Mouse (Mus musculus) limb, embryonic 15.5 days (tissue): ENCODE data around the gene Mrs2. TPM values are rescaled to one million over a fixed set of nuclear protein-coding genes. Genes with fewer than 3 reads are reported as not detected.
"Not testable (repeated sequence)": the region's sequence is repeated elsewhere in the genome, so short reads cannot be mapped to it uniquely, and the experiment has no call there.

Source experiments
- ATAC-seq: fragments of 200-750 bp; cut with Nextera tagmentation; 2 replicates; pipeline ENCODE4 v1.8.0; 2017; ENCODE audit warnings: low read depth, moderate TSS enrichment; ENCODE audit not compliant: insufficient number of reproducible peaks, low FRiP score, low TSS enrichment
- H3K27ac ChIP-seq: fragments of 300-500 bp; sonication (generic); 2 replicates; pipeline ENCODE4 v1.5.1; 2015; ENCODE audit warnings: moderate library complexity, mild to moderate bottlenecking, inconsistent platforms
- H3K27me3 ChIP-seq: fragments of 300-500 bp; sonication (generic); 2 replicates; pipeline ENCODE4 v1.6.1; 2015; ENCODE audit warnings: inconsistent platforms
- H3K36me3 ChIP-seq: fragments of 300-500 bp; sonication (generic); 2 replicates; pipeline ENCODE4 v1.6.1; 2015; ENCODE audit warnings: inconsistent platforms
- H3K4me1 ChIP-seq: fragments of 300-500 bp; sonication (generic); 2 replicates; pipeline ENCODE4 v1.6.1; 2015; ENCODE audit warnings: inconsistent platforms
- H3K4me2 ChIP-seq: fragments of 300-500 bp; sonication (generic); 2 replicates; pipeline ENCODE4 v1.6.1; 2015; ENCODE audit warnings: mild to moderate bottlenecking, inconsistent platforms
- H3K4me3 ChIP-seq: fragments of 300-500 bp; sonication (generic); 2 replicates; pipeline ENCODE4 v1.5.1; 2015; ENCODE audit warnings: mild to moderate bottlenecking, inconsistent platforms
- H3K9ac ChIP-seq: fragments of 300-500 bp; sonication (generic); 2 replicates; pipeline ENCODE4 v1.6.1; 2015; ENCODE audit warnings: inconsistent platforms
- H3K9me3 ChIP-seq: fragments of 300-500 bp; sonication (generic); 2 replicates; pipeline ENCODE4 v1.6.1; 2016; ENCODE audit warnings: inconsistent platforms
- WGBS: fragments of 180-500 bp; shearing (Covaris S2); methylation state at CpG from one replicate; pipeline ENCODE4 v1.1.7; 2015; 5-methylcytosine and 5-hydroxymethylcytosine counted together
- polyA plus RNA-seq: library from polyadenylated mRNA; unstranded; fragments of >200 nt; fragmentation: Nextera tagmentation; extraction: Ambion mirVana; gene quantifications from 2 replicates; pipeline ENCODE4 v1.2.1, GENCODE M21; 2015

Gene Mrs2
- polyA plus RNA-seq, 1 experiment from 2014 or later, result 12.9 TPM

DNA sequence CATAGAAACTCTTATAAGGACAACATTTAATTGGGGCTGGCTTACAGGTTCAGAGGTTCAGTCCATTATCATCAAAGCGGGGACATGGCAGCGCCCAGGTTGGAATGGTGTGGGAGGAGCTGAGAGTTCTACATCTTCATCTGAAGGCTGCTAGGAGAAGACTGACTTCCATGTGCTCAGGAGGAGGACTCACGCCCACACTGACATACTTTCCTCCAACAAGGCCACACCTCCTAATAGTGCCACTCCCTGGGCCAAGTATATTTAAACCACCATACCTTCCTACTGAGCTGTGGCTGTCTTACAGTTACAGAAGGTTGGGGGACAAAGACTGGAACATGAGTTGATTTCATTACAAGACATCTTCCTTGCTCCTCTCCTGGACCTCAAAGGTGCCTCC is 48.4 kb downstream of the Mrs2 start:
- not testable (repeated sequence) for ATAC-seq, H3K27me3 ChIP-seq, H3K4me2 ChIP-seq, H3K4me3 ChIP-seq, H3K36me3 ChIP-seq, H3K9me3 ChIP-seq, H3K27ac ChIP-seq, H3K4me1 ChIP-seq, H3K9ac ChIP-seq
- WGBS, result 80% methylated on average over 3 of the region's 3 CpGs

DNA sequence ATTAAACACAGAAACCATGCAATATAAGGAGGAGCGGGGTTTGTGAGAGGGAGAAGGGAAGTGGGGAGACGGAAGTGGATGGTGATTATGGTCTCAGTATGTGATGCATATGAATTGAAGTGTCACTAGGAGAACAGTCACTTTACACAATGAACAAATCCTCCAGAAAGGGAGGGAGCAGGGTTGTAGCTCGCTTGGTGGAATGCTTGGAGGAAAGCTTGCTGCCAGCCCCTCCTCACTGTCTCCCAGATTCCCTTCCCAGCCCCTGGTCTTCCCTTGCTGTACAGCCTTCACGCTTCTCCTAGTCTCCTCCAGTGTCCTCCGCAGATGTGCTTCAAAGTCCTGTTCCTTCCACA is 54.4 kb downstream of the Mrs2 start:
- Histone ChIP-seq H3K4me3 (peak overlapping the region; percentile 29), H3K27ac (no peak overlapping the region), H3K9ac (no peak overlapping the region), H3K4me2 (peak overlapping the region; percentile 52), H3K4me1 (peaks cover 9% of the 10 kb centered on the region; the same call in 1 of the 2 replicates), H3K27me3 (no peaks in the 10 kb centered on the region), H3K36me3 (no peaks in the 10 kb centered on the region), H3K9me3 (no peaks in the 10 kb centered on the region)
- no peak for ATAC-seq
- WGBS, result 27% methylated on average over 5 of the region's 5 CpGs

DNA sequence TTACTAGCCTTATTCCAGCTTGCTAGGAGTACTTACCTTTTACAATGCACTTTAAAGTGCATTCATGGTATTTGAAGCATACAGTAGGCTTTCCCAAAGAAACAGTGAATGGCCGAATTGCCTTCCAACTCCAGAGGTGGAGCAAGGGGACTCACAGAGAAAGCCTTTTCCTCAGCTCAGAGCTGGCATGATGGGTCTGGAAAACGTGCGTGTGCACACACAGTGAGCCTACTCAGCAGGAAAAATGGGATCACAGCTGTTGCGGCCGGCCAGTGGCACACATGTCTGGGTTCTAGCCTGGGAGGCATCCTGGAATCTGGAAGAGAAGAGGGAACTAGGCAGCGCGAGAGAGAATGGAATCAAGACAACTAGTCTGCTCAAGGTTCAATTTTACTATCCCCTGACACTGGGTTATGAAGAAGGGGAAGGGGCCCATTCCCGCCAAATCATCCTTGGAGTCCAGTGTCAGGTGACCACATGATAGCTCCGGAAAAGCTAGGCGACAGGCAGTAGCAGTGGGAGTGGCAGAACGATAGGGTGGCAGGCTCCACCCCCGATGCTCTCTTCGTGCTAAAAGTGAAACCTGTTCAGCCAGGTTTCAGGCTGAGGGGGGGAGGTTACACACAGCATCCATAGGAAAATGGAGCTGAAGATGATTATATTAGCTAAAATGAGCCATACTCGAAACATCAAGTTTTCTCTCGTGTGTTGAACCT is 54.9 kb downstream of the Mrs2 start:
- H3K27me3 ChIP-seq, result no peaks in the 10 kb centered on the region
- peak overlapping the region; percentile 29 for H3K4me3 ChIP-seq
- peak overlapping the region; percentile 52 for H3K4me2 ChIP-seq
- H3K9me3 ChIP-seq, result no peaks in the 10 kb centered on the region
- no peaks in the 10 kb centered on the region for H3K36me3 ChIP-seq
- no peak overlapping the region for H3K9ac ChIP-seq
- no peak overlapping the region for H3K27ac ChIP-seq
- no peak for ATAC-seq
- H3K4me1 ChIP-seq, result peaks cover 9% of the 10 kb centered on the region; the same call in 1 of the 2 replicates
- WGBS, result 11% methylated on average over 15 of the region's 15 CpGs

DNA sequence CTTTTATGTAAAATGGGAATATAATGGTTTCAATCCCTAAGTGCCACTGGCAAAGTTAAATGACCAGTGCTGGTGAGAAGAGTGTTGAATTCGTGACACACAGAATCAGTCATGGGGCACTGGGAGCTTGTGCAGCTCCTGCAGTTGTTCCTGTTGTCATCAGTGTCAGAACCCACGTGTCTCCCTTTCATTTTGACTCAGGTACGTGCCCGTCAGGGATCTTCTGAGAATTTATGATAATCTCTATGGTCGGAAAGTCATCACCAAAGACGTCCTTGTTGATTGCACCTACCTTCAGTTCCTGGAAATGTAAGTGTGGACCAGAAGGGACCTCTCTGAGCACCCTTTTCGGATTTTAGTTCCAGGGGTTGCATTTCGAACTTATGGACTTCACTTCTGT is 58.1 kb downstream of the Mrs2 start:
- no peak overlapping the region for H3K27ac ChIP-seq
- H3K4me2 ChIP-seq, result no peak overlapping the region
- ATAC-seq, result no peak
- H3K4me1 ChIP-seq, result peaks cover 9% of the 10 kb centered on the region; the same call in 1 of the 2 replicates
- H3K4me3 ChIP-seq, result no peak overlapping the region
- H3K27me3 ChIP-seq, result no peaks in the 10 kb centered on the region
- H3K9me3 ChIP-seq, result no peaks in the 10 kb centered on the region
- H3K9ac ChIP-seq, result no peak overlapping the region
- WGBS, result 83% methylated on average over 8 of the region's 8 CpGs
- H3K36me3 ChIP-seq, result no peaks in the 10 kb centered on the region

DNA sequence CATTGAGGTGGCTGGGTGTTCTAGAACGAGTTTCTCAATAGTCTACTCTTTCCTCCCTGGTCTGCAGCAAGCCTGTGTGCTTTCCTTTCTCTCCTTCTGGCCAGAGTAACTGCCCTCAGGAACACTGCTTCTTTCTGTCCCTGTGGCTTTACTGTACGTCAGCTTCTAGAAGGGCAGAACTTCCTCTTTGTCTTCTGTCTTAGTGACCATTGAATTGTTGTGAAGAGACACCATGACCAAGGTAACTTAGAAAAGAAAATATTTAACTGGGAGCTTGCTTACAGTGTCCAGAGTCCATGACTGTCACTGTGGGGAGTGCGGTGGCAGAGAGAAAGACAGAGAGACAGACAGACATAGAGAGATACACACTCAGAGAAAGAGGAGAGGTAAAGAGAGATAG is 60.1 kb downstream of the Mrs2 start:
- no peak overlapping the region for H3K9ac ChIP-seq
- no peak for ATAC-seq
- no peak overlapping the region for H3K4me2 ChIP-seq
- no peak overlapping the region for H3K27ac ChIP-seq
- peaks cover under 1% of the 10 kb centered on the region; the same call in 1 of the 2 replicates for H3K4me1 ChIP-seq
- H3K4me3 ChIP-seq, result no peak overlapping the region
- no peaks in the 10 kb centered on the region for H3K36me3 ChIP-seq
- H3K27me3 ChIP-seq, result no peaks in the 10 kb centered on the region; the same call in 1 of the 2 replicates
- WGBS, result 77% methylated on average over 3 of the region's 3 CpGs
- no peaks in the 10 kb centered on the region for H3K9me3 ChIP-seq

DNA sequence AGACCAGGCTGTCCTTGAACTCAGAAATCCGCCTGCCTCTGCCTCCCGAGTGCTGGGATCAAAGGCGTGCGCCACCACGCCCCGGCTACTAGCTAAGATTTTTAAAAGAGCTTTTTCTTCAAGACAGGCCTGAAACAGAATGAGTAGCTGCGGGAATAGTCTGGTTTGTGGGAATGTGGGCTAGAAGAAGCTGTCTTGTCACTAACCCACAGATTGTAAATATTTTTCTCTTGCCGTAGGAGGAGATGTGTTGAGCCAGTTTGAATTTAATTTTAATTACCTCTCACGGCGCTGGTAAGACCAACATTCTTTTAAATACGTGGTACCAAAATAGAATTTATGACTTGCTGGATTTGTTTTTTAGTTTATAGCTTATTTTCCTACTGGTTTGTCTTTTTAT is 61.5 kb downstream of the Mrs2 start:
- Histone ChIP-seq H3K36me3 (no peaks in the 10 kb centered on the region), H3K4me1 (no peaks in the 10 kb centered on the region), H3K27me3 (no peaks in the 10 kb centered on the region; the same call in 1 of the 2 replicates), H3K9ac (no peak overlapping the region), H3K4me2 (no peak overlapping the region), H3K9me3 (no peaks in the 10 kb centered on the region), H3K27ac (no peak overlapping the region), H3K4me3 (no peak overlapping the region)
- 70% methylated on average over 11 of the region's 11 CpGs for WGBS
- ATAC-seq, result no peak

DNA sequence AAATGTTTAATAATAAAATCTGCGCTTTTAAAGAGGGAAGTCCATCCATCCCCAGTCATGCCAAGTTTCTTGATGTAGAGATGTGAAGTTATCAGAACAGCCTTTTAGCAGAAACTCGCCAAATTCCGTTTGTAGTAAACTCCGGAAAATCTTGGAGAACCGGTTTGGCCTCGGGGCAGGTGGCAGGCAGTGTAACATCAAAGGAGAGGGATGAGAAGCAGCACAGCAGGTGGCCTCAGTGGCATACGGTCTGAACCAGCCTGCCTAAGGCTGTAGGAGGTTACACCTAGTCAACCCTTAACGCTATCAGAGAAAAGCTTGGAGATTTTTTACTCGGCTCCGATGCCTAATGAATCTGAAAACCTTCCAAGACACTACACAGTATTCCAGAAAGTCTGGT is 64.7 kb downstream of the Mrs2 start:
- no peak overlapping the region for H3K9ac ChIP-seq
- H3K27ac ChIP-seq, result no peak overlapping the region
- no peak overlapping the region for H3K4me2 ChIP-seq
- no peak overlapping the region for H3K4me3 ChIP-seq
- H3K4me1 ChIP-seq, result no peaks in the 10 kb centered on the region
- H3K36me3 ChIP-seq, result no peaks in the 10 kb centered on the region
- no peak for ATAC-seq
- H3K27me3 ChIP-seq, result no peaks in the 10 kb centered on the region; the same call in 1 of the 2 replicates
- no peaks in the 10 kb centered on the region for H3K9me3 ChIP-seq
- 9% methylated on average over 10 of the region's 10 CpGs for WGBS

DNA sequence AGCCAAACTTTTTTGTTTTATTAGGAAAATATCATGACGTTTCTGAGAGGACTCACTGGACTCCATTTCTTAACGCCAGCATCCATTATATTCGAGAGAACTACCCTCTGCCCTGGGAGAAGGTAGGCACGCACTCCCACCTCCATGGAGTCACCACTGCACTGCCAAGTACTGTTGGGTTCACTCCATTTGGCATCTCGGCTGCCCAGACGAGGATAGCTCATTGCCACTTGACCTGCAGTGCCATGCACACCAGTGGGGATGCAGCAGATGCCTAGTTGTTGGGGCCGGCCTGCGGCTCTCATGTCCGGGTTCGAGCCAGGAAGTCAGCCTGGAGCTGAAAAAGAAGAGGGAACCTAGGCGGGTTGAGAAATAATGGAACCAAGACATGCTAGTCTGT is 65.1 kb downstream of the Mrs2 start:
- WGBS, result 31% methylated on average over 11 of the region's 11 CpGs

DNA sequence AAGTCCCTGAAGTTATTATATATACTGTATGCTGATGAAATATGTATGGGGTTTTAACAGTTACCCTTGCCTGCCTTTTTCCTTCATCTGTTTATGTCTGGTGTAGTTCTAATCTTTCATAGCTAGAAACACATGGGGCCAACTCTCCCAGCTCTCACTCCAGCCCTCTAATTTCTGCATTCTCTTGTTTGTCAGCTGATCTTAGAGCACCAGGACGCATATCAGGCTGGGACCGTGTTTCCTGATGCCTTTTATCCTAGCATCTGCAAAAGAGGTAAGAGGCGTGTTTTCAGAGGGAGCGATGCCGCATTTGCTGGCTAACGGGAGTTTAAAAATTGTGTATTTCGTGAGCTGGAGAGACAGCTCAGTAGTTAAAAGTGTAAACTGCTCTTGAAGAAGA is 67.5 kb downstream of the Mrs2 start:
- no peak overlapping the region for H3K4me2 ChIP-seq
- H3K27ac ChIP-seq, result no peak overlapping the region
- no peak for ATAC-seq
- no peaks in the 10 kb centered on the region for H3K36me3 ChIP-seq
- WGBS, result 62% methylated on average over 7 of the region's 7 CpGs
- H3K27me3 ChIP-seq, result no peaks in the 10 kb centered on the region; the same call in 1 of the 2 replicates
- no peak overlapping the region for H3K9ac ChIP-seq
- H3K4me1 ChIP-seq, result no peaks in the 10 kb centered on the region
- H3K4me3 ChIP-seq, result no peak overlapping the region
- H3K9me3 ChIP-seq, result no peaks in the 10 kb centered on the region

More for the DNA sequence above, 65.1 kb downstream of the Mrs2 start:
- Histone ChIP-seq H3K9me3 (no peaks in the 10 kb centered on the region), H3K4me2 (no peak overlapping the region), H3K27me3 (no peaks in the 10 kb centered on the region; the same call in 1 of the 2 replicates), H3K27ac (no peak overlapping the region), H3K4me3 (no peak overlapping the region), H3K9ac (no peak overlapping the region), H3K36me3 (no peaks in the 10 kb centered on the region), H3K4me1 (no peaks in the 10 kb centered on the region)
- ATAC-seq, result no peak

DNA sequence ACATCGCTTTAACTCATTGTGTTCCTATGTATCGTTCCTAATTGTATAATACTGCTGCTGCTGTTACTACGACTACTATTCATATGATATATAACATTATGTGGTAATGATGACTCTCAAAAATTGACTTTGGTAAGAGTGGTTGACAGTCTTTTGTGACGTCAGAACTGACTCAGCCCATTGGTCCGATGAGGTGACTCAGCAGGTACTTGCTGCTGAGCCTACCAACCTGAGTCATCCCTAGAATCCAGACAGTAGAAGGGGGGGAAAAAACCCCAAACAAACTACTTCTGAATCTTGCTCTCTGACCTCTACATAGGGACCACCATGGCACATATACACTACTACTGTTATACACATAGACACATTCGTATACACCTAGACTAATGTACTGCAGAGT is 71.3 kb downstream of the Mrs2 start:
- H3K36me3 ChIP-seq, result no peaks in the 10 kb centered on the region
- WGBS, result 90% methylated on average over 6 of the region's 6 CpGs
- no peak overlapping the region for H3K4me3 ChIP-seq
- H3K4me1 ChIP-seq, result no peaks in the 10 kb centered on the region
- no peaks in the 10 kb centered on the region for H3K9me3 ChIP-seq
- no peak for ATAC-seq
- H3K9ac ChIP-seq, result no peak overlapping the region
- no peak overlapping the region for H3K4me2 ChIP-seq
- no peak overlapping the region for H3K27ac ChIP-seq
- no peaks in the 10 kb centered on the region for H3K27me3 ChIP-seq

DNA sequence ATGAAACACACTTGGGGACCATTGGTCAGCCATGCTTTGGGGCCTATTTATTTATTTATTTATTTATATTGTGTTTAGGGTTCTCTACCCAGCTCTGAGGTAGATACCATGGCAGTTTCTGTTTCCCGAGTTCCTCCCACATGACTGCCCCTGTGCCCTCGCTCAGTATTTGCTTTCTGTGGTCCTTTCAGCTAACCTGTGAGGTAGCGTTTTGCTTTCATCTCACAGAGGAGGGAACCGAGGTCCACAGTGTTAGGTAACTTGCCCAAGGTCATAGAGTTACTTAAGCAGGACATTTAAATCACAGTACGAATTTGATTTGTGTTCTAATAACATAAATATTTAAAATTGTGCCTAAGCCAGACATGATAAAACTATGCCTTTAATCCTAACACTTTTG is 73.0 kb downstream of the Mrs2 start:
- no peaks in the 10 kb centered on the region for H3K9me3 ChIP-seq
- no peak overlapping the region for H3K4me3 ChIP-seq
- no peaks in the 10 kb centered on the region for H3K27me3 ChIP-seq
- 87% methylated on average over 5 of the region's 5 CpGs for WGBS
- no peak overlapping the region for H3K4me2 ChIP-seq
- H3K27ac ChIP-seq, result no peak overlapping the region
- no peak overlapping the region for H3K9ac ChIP-seq
- ATAC-seq, result no peak
- H3K4me1 ChIP-seq, result no peaks in the 10 kb centered on the region
- H3K36me3 ChIP-seq, result no peaks in the 10 kb centered on the region

DNA sequence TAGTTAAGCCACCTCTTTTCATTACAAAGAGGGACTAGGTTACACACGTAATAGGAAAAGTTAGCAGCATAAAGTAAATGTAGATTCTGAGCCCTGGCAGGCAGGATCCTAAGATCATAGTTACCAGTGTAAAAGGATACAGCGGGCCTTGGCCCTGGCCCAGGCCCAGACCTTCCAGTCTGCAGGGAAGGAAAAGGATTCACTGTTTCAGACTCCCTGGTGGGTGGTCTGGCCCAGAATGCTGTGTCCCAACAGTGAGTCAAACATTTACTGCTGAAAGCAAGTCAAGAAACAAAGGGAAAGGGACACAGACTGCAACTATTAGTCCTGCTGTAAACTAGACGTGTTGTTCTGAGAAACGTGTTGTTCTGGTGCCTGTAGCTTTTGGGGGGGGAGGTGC is 74.6 kb downstream of the Mrs2 start:
- no peaks in the 10 kb centered on the region for H3K27me3 ChIP-seq
- H3K4me2 ChIP-seq, result no peak overlapping the region
- ATAC-seq, result 0 out of 2 replicates have a peak, but pooled peaks have one; percentile 30
- H3K4me1 ChIP-seq, result no peaks in the 10 kb centered on the region
- H3K9me3 ChIP-seq, result no peaks in the 10 kb centered on the region
- no peak overlapping the region for H3K27ac ChIP-seq
- no peak overlapping the region for H3K4me3 ChIP-seq
- no peaks in the 10 kb centered on the region for H3K36me3 ChIP-seq
- H3K9ac ChIP-seq, result no peak overlapping the region
- WGBS, result 17% methylated on average over 4 of the region's 4 CpGs

DNA sequence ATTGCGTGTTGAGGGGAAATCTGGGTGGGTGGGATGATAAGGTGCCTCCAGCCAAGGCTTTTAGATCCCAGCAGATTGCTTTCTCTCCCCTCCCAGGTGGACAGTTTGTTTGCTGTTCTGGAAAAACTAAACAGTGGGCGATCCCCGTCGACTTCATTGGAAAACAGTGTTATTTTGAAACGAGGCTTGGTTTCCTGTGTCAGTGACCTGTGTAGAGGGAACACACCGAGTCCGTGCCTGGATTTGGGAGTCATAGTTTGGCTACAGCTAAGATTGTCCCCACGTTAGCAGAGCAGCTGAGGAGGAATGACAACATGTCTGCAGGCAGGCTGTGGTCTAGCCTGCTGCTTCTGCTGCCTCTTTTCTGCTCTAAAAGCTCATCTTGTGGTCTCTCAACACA is 76.9 kb downstream of the Mrs2 start:
- Histone ChIP-seq H3K9me3 (no peaks in the 10 kb centered on the region), H3K36me3 (no peaks in the 10 kb centered on the region), H3K27ac (no peak overlapping the region), H3K4me2 (no peak overlapping the region), H3K9ac (no peak overlapping the region), H3K4me3 (no peak overlapping the region), H3K4me1 (0 out of 2 replicates have a peak, but pooled peaks cover 3% of the 10 kb centered on the region), H3K27me3 (no peaks in the 10 kb centered on the region)
- ATAC-seq, result no peak
- WGBS, result 77% methylated on average over 8 of the region's 8 CpGs
